Mouse (Mus musculus) layer of hippocampus, postnatal 14 days (tissue): ENCODE results near the gene Tacc3. TPM values are rescaled to one million over a fixed set of nuclear protein-coding genes. Genes with fewer than 3 reads are reported as not detected.

Experiments
- DNase-seq, 2 experiments: peaks; one replicate each; pipeline ENCODE4 v3.0.0; 2021 to 2022; ENCODE audit warnings: low spot score in 2 of 2, mixed read lengths in 1 of 2
- total RNA-seq, 2 experiments: library from RNA; stranded (reverse); gene quantifications; 2 replicates each; pipeline ENCODE4 v1.2.3; 2021

Gene Tacc3
- total RNA-seq, 2 experiments from 2014 or later: 9.8 to 12.0 TPM

DNA sequence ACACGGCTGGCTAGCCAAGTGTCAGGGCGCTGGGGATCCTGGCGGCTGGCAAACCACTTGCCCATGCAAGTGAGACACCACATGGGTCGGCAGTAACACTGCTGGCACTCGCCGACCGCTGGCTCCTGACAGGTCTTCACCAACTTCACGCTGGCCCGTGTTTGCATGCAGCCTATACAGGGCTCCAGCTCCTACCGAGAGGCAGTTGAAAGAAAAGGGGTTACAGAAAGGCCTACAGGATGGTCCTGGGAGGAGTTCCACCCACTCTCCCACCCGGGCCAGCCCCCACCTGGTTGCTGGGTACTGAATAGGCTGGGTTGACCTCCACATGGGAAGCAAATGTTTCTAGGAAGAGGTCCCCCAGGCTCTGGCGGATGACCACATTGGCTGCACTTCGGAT is 3.5 kb upstream of the Tacc3 start:
- DNase-seq: no peak

DNA sequence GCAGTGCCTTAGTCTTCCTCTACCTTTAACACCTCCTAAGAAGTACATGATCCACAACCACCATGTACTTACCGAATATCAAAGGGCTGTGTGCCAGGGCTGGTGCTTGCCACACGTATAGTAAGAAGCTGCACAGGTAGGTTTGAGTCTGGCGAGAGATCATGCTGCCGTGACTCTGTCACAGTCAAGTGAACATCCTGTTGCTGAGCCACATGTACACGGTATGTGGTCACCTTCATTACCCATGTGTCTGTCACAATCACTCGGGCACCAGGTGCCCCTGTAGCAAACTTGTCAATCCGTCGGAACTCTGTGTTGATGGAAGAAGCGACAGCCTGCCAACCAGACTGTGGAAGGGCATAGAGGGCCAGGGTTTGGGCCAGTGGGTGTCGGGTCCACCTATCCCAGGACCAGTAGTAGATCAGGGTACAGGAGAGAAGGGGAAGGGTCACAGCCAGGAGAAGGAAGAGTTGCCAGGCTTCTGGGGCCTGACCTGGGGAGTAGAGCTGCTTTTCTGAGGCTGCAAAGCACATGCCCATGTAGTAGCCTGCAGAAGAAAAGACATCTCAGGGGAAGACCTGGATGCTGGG is 2.6 kb upstream of the Tacc3 start:
- no peak for DNase-seq

DNA sequence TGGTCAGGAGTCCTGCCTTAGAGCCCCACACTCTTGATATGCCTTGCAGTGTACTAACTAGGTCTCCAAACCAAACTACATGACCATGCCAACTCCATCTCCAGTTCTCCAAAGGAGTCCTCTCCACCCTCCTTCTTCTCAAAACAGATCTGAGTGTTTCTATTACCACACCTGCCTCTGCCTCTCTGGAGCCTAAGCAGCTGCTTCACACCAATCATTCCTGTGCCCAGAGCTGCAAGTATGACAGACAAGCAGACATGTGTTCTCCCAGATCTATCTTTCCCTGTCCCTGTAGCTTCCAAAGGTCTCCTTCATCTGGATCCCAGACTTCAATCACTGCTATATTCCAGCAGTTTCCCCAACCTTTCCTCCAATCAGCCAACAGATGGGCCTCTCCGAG is 1.2 kb upstream of the Tacc3 start:
- DNase-seq: no peak

DNA sequence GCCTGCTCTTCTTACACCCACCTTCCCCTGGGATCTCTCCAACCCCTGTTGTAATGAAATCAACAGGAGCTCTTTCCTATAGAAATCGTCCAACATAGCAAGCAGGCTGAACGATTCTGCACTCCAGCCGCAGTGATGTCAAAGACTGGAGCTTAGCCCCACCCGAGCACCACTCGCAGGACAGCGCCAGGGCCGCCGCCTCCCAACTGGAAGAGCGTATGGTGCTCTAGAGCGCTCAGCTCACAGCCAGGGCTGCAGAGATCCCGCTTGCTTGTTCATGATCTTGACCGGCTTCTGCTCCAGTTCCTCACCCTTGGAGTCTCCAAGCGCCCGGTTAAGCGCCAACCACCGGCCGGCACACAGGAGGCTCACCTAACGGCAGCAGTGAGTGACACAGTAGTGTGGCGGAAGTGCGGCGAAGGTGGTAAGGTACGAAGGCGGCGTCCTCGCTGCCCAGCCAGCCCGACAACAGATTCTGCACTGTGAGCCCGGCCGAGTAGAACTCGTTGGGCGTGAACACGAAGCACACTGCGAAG is 609 bp upstream of the Tacc3 start:
- no peak for DNase-seq

DNA sequence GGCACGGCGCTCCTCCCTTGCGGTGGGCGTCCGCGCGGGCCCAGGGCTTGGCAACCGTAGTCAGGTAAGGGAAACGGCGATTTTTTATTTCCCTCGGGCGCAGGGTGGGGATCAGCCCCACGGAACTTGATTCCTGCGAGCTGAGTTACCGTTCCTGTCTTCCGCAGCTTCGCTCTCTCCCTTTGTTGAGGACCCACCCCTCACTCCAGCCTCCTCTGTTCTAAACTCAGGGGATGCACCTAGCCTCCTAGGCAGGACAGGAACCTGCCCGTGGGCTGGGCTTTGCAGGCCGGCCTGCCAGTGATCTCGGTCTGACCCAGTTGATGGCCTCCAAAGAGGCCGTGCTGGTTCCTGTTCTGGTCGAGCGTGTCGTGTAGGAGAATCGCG is 729 bp downstream of the Tacc3 start:
- DNase-seq: no peak

DNA sequence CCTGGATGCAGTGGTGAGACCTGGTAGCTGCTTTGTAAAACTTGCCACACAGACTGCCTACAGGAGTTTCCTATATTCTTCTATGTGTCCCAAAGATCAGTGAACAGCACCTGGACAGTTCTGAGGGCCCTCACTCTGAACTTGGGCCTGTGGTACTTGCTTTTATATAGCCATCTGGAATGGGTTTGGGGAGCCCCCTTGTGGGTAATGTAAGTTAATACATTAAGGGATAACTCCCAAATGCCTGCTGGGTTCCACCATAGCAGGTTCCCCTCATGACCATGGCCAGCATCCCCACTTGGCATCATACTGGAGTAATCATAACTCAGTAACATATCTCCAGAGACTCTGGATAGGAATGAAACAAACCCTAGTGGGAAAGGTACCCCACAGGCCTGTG is 10.3 kb downstream of the Tacc3 start:
- DNase-seq: no peak

DNA sequence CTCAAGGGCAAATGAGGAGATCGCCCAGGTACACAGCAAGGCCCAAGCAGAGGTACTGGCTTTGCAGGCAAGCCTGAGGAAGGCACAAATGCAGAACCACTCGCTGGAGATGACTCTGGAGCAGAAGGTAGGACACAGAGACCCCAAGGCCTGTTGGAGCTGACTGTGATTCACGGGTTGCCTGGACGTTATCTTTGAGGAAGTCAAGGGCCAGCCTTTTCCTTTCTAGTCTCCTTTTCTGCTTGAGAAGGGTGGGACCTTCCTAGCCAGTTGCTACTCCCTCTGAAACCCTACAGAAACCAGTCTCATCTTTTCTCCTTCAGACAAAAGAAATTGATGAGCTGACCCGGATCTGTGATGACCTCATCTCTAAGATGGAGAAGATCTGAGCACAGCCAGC is 13.7 kb downstream of the Tacc3 start:
- DNase-seq: no peak

DNA sequence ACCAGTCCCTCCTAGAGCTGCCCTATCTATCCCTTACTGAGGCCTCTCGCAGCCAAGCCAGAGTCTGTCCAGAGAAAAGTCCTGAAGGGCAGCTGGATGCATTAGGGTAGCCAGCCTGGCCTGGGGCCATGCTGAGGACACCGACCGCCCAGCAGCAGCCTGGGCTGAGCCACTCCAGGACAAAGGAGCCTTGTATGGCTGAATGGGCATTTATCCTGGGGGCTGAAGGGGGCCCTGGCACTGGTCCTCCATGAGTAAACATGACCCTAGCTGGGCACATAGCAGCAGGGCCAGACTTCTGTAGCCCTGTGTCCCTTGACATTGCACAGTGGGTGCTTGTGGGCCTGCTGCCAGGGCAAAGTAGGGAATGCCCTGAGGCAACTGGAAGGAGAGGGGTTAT is 16.5 kb downstream of the Tacc3 start:
- peak in 1 of 2 experiments; percentile 63 for DNase-seq

DNA sequence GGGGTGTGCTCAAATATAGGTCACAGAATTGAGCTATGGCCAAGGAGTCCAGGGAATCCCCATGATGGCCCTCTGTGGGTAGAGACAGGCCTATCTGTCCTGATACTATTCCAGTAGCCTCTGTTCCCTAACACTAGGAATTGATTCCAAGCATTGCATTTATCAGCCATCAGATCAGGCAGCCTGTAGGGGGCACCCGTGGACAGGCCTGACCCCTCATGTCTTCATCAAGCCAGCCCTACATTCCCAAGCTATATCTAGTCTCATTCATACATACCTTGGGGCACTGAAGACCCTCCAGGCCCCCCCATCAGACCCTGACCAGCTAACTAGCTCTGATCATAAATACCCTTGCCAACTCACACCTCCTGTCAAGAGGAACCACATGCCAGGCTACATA is 18.0 kb downstream of the Tacc3 start:
- DNase-seq: peak in 1 of 2 experiments; percentile 63

DNA sequence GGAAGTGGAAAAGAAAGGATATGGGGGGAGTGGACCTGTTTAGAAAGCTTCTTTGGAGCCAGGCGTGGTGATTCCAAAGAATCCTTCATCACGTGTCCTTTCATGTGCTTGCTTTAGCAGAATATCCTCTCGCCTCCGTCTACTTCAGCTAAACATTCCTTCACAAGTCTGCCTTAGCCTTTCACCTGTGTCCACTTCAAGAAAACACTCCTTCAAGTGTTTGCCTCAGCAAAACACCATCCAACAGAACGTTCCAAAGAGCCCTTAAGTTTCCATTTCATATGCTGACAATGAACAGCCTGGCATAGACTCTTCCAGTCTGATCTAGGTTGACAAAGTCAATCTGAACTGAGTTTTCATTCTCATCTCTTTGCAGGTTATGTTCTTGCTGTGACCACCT is 20.3 kb downstream of the Tacc3 start:
- no peak for DNase-seq

DNA sequence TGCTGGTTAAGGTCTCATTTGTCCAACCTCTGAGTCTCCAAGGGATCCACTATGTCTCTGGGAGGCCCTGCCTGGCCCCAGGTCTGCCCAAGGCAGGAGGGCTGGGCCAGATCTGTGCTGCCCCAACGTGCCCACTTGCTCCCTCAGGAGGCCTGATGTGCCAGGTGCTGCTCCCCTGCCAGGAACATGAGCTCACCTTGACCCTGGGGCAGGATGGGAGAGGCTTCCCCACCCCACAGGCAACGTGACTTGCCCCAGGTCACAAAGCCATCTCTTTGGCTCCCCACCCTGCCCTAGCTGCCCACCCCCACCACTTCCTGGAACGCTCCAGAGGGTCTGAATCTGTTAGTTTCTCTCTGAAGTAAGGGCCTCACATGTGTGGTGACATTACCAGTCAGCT is 23.1 kb downstream of the Tacc3 start:
- DNase-seq: no peak

DNA sequence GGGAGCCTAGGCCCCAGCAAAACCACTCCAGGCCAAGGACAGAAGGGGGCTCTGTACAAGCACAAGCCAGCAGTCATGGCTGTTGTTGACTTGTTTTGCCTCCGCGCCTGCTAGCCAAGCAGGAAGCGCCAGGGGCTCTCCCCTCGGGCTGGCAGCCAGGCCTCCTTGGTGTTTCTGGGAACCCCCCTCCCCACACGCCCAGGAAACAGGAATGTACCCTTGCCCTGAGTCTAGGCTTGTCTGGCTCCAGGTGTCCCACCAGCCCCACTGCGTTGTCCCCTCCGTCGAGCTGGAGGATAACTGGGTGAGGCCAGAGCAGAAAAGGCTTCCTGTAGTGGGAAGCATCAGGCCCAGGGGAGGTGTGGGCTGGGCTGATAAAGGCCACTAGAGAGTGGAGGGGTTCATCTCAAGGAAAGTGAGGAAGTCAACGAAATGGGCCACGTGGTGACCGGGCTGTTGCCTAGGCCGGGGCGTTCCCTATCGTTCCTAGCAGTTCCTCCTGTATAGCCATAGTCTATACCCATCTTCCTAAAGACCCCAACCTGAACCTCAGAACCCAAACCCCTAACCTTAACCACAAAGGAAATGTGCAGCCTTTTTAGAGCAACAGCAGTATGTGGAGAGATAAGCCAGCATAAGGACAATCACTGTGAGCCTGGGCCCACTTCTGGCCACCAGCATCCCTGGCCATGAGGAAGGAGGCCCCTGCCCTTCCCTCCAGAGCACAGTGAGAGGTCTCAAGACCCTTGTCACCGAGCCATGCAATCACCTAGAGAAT is 23.9 kb downstream of the Tacc3 start:
- DNase-seq: no peak

DNA sequence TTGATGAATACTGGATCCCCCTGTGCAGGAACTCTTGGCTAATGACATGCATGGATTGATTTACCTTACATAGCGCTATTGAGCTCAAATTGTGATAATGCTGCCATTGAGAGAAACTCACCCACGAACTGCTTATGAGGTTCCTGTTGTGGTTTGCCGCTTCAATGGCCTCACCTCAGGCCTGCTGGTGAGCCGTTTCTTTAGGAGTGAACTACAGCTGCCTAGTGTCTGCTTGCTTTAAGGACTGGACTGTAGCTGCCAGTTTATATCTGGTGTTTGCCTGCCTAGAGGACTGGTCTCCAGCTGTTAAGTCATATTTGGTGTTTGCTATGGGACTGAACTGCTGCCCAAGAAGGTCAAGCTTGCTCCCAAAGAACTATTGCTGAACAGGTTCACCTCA is 25.0 kb downstream of the Tacc3 start:
- no peak for DNase-seq

DNA sequence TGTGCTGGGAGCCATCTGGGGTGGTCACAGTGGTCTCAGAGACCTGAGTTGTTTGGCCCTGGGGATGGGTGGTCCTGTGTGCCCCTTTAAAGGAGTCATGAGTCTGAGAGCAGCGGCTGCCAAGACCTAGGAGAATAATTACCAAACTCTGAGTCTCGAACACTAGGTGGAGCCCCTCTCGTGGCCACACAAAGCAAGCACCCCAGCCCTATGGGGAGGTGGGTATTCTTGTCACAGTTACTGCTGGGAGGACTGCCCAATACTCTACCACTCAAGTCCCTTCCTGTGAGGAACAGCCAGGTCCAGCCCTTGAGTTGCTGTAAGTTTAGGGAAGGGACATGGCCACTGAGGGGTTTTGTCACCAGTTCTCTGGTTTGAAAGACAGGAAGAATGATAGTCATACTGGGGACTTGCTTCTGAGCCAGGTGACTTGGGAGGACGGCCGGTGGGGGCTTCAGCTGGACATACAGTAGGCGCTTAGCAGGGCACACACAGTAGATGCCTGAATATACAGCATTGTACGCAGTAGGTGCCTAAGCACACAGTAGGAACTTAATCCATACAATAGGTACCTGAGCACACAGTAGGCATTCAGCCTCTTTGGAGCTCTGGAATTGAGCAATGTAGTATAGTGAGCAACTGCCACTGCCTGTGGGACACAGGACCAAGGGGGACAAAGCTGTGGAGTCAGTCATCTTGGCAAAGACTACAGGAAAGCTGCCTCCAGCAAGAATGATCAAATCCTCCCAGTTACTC is 26.1 kb downstream of the Tacc3 start:
- peak in 1 of 2 experiments; percentile 71 for DNase-seq

DNA sequence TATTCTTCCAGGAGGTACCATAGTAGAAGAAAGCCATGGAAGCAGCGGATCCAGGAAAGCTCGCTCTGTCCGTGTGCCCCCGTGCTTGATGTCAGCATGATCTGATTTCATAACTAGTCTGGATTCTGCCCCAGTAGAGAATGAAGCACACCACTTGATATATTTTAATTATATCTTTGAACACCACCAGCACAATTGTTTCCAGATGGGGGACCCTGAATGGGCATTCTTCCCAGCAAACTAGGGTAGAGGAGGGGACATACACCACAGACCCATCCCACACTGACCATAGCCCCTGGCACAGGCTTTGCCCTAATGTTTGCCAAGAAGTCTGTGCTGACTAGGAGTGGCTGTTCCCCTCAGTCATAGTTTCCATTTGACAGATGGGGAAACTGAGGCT is 27.0 kb downstream of the Tacc3 start:
- DNase-seq: no peak

DNA sequence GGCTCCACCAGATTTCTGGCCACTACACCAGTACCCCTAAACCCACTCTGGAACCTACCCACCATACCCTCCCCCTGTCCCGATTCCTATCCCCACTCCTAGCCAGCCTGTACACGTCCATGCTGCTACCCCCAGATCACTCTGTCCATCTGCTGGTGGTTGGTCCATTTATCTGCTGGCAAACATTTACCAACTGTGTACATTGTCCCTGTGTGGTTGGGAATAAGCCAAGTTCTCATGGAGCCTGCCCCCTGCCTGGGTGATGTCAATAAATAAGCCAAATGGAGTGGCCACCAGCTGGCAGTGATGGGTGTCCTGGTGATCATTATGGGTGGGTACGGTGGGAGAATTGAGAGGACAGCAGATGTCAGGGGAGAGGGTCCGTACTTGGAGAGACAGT is 29.2 kb downstream of the Tacc3 start:
- DNase-seq: no peak

DNA sequence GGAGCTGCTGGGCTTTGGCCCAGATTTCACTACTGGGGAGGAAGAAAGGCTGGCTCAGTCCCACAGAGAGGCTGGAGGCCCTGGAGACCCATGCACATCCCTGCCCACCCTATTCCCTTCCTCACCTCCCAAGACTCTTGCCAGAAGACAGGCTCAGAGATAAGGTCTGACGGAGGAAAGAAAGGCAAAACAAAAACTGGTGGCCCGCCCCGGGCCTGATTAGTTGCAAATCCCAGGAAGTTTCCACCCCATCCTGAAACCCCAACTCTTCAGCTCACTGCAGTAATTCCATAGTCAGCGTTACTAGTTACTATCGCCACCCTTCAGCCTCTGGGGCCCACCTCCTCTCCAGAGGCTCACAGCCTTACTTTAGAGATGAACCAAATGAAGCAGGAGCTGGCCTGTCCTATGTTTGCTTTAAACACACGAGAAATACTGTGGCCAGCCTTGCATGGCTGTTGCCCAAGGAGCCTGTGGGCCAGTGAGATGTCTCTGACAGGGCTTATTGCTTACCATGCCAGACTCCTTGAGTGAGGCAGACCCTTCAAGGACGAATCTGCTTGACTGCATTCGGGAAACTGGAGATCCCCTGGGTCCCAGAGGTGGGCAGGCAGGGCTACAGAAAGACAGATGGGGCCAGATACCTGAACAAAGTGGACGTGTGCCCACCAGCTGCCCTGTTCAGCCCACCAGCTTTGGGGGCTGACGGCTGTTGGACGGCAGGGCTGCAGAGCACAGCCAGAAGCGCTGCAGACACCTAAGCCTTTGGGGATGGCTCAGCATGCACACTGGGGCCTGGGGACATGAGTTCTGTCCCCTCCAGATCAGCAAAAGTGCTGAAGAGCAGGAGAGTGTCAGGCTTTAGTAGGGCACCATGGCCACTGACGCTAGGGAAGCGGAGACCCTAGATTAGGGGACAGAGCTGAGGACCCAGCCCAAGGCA is 30.6 kb downstream of the Tacc3 start:
- DNase-seq: no peak

DNA sequence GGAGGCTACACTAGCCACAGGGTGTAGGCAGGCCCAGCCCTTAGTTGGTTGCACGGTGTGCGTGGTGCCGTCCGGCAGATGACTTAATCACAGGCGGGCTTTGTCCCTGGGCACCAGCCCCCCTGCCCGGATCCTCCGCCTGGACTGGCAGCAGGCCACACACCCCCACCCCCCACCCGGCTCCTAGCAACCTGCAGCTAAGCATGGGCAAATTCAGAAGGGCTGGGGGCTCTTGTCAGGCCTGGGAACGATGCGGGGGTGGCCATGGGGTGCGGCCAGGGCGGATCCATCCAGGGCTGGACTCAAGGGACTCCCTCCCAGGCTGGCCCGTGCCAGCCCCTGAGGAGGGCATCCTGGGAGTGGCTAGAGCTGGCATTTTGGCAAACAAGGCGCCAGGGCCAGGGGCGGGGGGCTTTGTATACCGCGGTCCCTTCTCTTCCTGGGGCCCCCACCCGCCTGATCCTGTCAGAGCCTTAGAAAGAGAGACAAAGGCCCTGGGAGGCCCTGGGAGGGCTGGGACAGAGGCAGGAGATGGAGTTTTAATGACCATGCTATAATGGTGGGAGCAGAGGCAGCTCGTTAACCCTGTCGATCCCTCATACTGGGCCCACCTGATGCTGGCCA is 31.4 kb downstream of the Tacc3 start:
- DNase-seq: peak in 1 of 2 experiments; percentile 21

DNA sequence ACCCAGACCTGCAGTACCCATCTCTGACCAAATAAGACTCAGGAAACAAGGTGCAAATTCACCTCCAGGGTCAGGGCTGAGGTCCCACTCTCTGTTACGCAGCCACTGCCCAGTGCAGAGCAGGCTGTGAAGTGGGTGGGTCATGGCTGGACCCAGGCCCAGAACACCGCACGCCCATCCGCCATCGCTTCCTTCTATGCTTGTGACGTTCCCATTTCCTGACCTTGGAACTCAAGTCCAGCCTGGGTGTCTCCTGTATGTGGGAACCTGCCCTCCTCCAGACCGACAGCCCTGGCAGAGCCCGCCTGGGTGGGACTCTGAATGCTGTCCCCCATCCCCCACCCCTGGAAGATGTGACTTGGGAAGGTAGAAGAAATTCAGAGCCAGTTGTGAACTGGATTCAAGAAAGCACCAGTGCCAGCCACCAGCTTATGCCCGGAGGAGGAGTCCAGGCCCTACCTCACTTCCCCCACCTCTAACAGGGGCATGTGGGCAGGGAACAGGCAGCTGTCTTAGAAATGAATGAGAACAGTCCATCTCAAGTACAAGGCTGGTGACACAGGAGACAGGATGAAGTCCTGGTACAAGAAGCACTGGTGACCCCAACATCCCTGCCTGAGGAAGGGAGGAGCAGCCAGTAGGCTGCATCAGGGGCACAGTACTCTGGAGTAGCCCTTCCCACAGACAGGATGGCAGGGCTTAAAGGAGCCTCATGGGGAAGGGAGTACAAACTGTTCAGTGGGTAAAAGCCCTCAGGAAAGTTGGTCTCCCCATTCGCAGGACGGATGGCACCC is 32.1 kb downstream of the Tacc3 start:
- no peak for DNase-seq

DNA sequence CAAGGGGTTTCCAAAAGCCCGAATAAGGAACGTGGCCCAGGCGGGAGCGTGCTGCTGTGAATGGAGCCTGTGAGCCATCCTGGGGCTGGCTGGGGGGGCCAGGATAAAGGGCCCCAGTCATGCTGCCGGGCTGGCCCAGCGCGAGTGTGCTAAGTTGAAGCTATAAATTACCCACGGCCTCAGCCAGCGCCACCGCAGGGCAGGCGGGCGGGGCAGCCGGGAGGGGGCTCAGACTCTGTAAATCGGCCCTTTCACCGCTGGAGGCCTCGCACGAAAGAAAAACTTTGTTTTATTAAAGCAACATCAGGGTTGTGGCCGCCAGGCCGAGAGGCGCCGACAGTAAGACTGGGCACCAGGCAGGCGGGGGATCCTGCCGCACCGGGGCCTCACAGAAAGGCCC is 34.5 kb downstream of the Tacc3 start:
- DNase-seq: peak in 1 of 2 experiments; percentile 19
